Mouse (Mus musculus): ENCODE measurements at regions not wholly inside any gene's neighbourhood (a gene's known extent, or its start where the extent isn't known, plus 50 kb on each side); places are given as distances from the start of the nearest gene placed in this dataset.

GRCm38 (mm10) chr12:9921591-9922198 lies 351.8 kb downstream of the Osr1 start:
- DNase-seq (ENCODE audit: low spot score): peak; percentile 61

DNA sequence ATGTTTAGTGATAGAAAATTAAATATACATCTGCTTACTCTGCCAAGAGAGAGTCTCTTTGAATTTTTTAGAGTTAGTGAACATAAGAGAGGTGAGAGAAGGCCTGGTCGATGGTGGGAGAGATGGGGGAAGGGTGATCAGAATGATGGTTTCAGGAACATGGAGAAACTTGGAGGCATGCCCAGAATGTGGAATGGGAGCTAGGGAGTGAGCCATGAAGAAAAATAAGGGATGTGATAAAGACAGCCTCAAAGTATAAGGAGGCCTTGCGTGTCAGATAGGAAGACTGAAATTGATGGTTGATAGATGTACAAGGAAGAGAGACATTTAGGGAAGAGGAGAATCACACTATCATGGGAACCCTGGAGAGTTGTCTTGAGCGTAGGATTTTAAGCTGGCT lies 354.6 kb downstream of the Osr1 start:
- peak; percentile 35 for DNase-seq (ENCODE audit: low spot score)

DNA sequence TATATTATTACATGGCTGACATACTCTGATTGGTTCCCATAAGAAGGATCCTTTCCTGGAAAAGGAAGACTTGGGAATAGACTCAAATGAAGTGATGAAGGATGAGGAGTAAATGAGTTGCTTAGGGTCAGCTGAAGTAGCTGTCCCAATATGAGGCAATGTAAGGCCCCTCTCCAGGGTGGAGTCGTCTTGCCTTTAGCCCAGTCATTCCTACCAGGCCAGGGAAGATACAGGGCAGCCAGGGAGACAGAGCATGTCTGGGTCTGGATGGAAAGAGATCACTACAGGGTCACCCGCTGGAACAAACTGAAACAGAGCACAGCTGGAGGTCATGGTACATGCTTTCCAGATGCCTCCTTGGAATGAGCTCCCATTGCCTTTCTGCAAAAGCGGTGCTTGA lies 364.2 kb downstream of the Osr1 start:
- DNase-seq (ENCODE audit: low spot score): peak; percentile 25

DNA sequence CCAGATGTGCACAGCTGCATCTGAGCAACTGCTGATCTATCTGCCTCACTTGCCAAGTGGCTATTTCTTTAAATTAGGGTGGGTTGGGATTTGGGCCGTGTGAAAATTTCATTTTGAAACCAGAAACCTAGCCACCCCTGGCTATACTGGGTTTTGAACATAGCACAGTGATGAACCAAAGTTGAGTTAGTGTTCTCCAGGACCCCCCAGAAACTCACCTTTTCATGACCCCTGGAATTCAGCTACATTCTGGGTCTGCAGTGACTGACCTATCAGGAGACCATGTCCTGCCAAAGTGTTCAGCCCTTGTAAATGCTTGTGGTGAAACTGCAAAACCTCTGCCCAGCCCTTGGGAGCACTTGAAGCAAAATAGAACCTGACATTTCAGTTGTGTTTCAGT lies 371.4 kb downstream of the Osr1 start:
- DNase-seq (ENCODE audit: low spot score): no peak

DNA sequence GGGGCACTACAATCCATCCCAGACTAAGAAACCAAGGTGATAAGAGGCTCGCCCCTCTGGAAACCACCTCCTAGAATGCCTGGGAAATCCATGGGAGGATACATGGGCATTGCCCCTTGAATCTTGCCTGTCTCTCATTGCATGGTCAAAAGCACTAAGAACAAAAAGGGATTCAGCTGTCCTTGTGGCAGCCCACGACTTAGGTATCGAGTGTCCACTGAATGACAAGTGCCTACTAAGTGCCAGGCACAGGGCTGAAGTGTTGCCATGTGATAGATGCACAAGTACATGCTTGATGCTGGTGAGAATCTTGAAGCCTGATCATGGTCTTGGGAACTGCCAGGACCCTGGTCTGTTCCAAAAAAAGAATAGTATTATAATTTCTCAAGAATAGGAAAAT lies 371.9 kb downstream of the Osr1 start:
- DNase-seq (ENCODE audit: low spot score): no peak

GRCm38 (mm10) chr12:9948784-9949183 lies 378.9 kb downstream of the Osr1 start:
- DNase-seq (ENCODE audit: low spot score): no peak

DNA sequence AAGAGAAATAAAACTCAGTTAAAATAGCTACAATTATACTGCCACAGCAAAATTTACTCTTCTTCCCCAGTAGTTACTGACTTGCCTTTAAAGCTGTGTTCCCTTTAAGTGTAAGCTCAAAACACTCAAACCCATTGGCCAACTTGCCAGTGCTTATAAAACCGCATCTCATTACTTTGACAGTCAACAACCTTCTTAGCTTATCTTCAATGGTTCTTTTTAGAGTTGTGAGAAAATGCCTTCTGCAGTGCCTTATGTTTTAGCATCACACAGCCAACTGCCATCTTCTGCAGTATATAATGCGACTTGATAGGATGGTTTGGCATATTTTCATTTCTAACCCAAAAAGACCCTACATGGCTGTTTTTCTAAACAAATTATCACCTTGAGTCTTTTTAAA lies 382.5 kb downstream of the Osr1 start:
- DNase-seq (ENCODE audit: low spot score): no peak

GRCm38 (mm10) chr12:9954178-9954888 lies 384.4 kb downstream of the Osr1 start:
- DNase-seq (ENCODE audit: low spot score): no peak

DNA sequence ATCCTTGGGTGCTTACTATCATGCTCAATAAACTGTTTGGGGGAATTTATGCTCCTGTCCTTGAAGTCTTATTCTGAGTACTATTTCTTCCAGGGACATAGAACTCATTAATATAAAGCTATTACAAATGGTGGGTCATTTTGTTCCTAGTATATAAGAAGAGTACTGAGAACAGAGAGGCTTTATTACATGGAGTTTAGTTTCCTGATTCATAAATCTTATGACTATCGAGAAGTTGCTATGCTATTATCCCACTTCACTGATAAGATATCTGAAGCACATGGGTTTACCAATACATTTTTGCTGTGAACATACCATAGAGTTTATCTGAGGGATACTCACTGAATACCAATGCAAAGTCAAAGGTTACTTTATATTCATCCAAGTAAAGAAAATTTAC lies 399.5 kb downstream of the Osr1 start:
- DNase-seq (ENCODE audit: low spot score): no peak

DNA sequence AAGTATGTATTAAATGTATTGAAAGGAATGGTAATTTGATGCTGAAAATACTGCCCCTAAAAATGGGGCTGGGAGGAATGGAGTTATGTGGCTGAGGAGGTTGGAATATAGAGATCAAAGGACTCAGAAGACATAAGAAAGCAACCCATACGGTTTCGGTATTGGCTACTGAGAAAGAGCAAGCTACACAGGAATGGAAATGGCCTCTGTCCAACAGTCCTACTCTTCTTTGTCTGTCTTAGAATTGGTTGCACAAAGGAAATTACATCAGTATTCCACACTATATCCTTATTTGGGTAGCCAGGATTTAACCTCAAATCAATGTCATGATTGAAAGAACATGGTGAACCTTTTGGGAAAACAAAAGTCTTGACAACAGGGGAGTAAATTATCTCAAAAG lies 399.0 kb upstream of the Nt5c1b start:
- no peak for DNase-seq (ENCODE audit: low spot score)

- DNase-seq (ENCODE audit: low spot score): peak; percentile 15
Observed at GRCm38 (mm10) chr12:9978494-9979112, 391.2 kb upstream of the Nt5c1b start.

DNA sequence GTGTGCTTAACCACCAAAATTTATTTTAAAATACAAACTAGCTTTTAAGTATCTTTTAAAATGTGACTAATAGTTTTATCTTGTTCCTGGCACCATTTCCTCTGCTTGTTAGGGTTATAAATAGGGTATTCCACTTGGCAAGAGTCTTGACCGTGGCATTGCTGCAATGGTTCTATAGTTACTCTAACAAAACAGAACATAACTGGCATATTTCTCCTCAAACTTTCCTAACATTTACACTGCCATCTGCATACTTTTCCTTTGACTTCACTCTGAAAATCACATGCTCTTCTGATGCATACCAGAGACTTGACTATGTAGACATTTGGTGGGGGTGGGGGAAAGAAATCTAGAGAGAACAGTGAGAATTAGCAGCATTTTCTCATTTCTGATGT lies 390.7 kb upstream of the Nt5c1b start:
- DNase-seq (ENCODE audit: low spot score): peak; percentile 19

- DNase-seq (ENCODE audit: low spot score): no peak
Observed at GRCm38 (mm10) chr12:9991305-9991704, 378.5 kb upstream of the Nt5c1b start.

DNA sequence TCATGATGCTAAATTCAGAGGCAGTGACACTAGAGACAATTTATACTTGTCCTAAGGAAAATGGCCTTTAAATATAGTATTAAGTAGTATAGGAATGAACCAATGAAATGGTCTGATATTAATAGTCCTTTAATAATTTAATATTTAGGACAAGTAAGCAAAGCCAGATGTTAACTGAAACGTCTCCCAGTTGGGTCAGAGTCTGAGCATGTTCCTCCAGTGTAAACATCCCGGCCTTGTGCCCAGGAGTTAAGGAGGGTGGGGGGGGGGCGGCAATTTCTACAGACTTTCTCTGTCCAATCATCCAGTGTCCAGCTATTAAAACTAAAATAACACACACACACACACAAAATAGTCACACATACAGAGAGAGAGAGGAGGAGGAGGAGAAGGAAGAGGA lies 374.1 kb upstream of the Nt5c1b start:
- no peak for DNase-seq (ENCODE audit: low spot score)

DNA sequence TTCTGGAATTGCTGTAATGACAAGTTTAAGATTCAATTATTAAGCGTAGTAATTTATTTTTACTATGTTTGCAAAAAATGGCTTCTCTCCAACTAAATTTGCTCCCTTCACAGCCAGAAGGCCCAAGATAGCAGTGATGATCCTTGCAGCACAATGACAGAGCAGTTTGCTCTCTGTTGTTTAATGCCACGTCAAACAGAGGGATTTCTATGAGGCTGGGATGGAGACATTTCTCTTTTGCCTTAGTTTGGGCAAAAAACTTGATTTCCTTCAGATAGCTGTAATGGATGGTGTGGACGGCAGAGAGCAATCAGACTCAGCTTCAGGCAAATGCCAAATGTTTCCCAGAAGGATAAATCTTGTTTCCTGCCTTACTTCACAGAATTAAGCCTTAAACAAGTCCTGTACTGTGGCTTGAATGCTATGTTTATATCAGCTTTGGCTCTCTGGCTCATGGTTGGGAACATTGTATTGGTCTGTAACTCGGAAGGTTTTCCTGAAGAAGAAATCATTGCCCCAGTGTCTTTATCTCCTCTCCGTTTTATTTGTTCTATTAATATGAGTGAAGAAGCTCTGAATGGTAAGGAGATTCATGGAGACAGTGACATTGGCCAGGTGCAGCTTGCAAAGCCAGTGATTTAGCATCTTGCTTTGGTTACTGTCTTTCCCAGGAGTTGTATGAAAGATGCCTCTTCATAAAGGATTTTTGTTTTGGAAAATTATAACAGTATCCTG lies 373.2 kb upstream of the Nt5c1b start:
- DNase-seq (ENCODE audit: low spot score): no peak

- DNase-seq (ENCODE audit: low spot score): no peak
Observed at GRCm38 (mm10) chr12:9997190-9997561, 372.6 kb upstream of the Nt5c1b start.

- DNase-seq (ENCODE audit: low spot score): no peak
Observed at GRCm38 (mm10) chr12:9997571-9997970, 372.2 kb upstream of the Nt5c1b start.

GRCm38 (mm10) chr12:9999933-10000332 lies 369.8 kb upstream of the Nt5c1b start:
- DNase-seq (ENCODE audit: low spot score): no peak

DNA sequence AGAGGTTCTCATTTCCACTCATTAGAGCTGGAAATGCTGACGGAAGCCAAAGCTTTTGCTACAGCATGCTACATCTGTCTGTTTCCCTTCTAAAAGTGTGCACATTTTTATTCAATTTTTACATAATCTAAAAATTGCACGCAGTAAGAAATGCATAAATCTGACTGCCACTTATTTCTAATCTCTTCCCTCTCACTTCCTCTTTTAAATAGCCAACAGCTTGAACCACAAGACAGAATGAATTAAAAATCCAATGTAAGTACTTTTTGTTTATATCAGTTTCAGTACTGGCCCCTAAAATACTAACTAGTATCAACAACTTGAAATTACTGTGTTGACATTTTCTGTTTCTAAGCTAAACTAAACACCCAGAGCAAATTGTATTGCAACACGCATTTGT lies 361.3 kb upstream of the Nt5c1b start:
- no peak for DNase-seq (ENCODE audit: low spot score)

DNA sequence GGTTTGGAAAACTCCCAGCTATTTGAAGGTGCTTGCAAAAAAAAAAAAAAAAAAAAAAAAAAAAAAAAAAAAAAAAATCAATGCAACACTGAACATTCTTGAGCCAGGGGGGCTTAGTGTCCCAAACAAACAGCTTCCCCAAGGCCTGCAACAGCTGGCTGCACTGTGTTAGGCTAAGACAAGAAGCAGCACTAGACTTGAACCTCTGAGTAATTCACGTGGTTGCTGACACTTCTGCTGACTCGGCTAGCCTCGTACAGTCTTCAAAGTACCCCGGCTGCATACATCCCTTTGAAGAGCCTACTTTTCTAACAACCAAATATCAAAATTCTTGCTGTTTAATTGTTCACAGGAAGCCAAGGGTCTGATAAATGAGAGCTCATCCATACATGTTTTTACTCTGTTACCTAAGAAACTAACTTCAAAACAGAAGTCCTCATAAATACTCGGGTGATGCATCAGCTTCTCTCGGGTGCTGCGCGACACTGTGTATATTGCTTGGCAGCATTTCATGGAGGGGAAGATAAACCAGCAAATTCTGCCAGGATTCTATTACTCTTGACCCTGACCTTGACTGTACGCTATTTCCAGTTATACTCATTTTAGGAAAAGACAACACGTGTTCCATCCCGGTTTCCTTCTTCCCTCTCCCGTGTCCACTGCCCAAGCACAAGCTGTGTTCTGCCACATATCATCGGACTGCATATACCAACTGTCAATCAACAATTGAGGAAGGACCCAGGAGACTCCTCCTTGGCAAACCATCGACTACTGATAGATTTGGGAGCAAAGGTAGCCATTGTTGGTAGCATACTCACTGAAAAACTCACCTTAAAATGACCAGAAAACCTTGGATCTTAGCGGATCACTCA lies 352.8 kb upstream of the Nt5c1b start:
- no peak for DNase-seq (ENCODE audit: low spot score)

- no peak for DNase-seq (ENCODE audit: low spot score)
Observed at GRCm38 (mm10) chr12:10035479-10035878, 334.3 kb upstream of the Nt5c1b start.

Measured in heart, adult 8-10 months (tissue).